Mouse (Mus musculus): ENCODE measurements at regions not wholly inside any gene's neighbourhood (a gene's known extent, or its start where the extent isn't known, plus 50 kb on each side); places are given as distances from the start of the nearest gene placed in this dataset.

GRCm38 (mm10) chr17:80891656-80892055, 52.8 kb upstream of the Tmem178 start:
- no peaks in the 10 kb centered on the region for H3K36me3 ChIP-seq
- 71% methylated on average over 5 of the region's 5 CpGs for WGBS
- no peak overlapping the region for H3K4me2 ChIP-seq
- H3K4me3 ChIP-seq (replicated peaks) = no peak overlapping the region
- H3K9ac ChIP-seq (replicated peaks) = no peak overlapping the region
- no peak for ATAC-seq (ENCODE audit: insufficient number of reproducible peaks, insufficient read depth, low FRiP score, low TSS enrichment, low read depth)
- H3K4me1 ChIP-seq (replicated peaks) = peaks cover 16% of the 10 kb centered on the region
- no peaks in the 10 kb centered on the region for H3K9me3 ChIP-seq
- no peak overlapping the region for H3K27ac ChIP-seq
- no peaks in the 10 kb centered on the region for H3K27me3 ChIP-seq

DNA sequence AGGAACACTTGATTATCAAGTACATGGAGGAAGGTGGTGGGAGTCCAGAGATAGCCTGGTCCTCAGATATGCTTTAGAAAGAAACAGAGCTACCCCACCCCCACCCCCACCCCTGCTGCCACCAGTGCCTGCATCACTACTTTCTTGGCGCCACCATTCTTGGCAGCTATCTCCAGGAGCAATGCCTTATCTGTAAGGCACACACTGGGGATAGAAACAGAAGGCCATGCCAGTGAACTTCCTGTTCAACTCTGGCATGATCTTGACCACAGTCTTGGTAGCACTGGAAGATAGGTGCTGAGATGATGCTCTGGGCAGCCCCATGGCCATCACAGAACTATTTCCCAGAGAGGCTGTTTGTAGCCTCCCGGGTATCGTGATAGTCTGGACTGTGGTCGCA, 55.3 kb upstream of the Tmem178 start:
- no peak overlapping the region; the same call in 1 of the 2 replicates for H3K27ac ChIP-seq
- WGBS = 93% methylated on average over 4 of the region's 4 CpGs
- H3K4me3 ChIP-seq (replicated peaks) = no peak overlapping the region
- peaks cover 30% of the 10 kb centered on the region for H3K4me1 ChIP-seq (replicated peaks)
- H3K9ac ChIP-seq (replicated peaks) = no peak overlapping the region
- H3K4me2 ChIP-seq = no peak overlapping the region
- H3K27me3 ChIP-seq = no peaks in the 10 kb centered on the region
- no peak for ATAC-seq (ENCODE audit: insufficient number of reproducible peaks, insufficient read depth, low FRiP score, low TSS enrichment, low read depth)
- no peaks in the 10 kb centered on the region for H3K36me3 ChIP-seq
- no peaks in the 10 kb centered on the region for H3K9me3 ChIP-seq

DNA sequence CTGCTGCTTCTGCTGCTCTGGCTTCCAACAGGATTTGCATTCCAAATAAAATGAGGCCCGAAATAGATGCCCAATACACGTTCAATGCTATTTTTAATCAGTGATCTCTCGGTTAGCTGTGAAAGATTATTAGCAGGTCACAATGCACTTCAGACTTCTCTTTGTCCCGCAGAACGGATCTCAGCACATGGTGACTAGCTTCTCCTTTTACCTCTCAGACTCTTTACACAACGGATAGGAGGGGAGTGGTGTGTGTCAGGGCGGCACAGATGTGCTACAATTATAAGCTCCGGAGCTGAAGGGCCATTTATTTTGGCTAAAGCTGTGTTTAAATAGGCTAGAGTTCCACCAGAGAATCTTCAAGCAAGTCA, 56.7 kb upstream of the Tmem178 start:
- peaks cover 30% of the 10 kb centered on the region for H3K4me1 ChIP-seq (replicated peaks)
- WGBS = 3% methylated on average over 8 of the region's 8 CpGs
- peak overlapping the region; percentile 90 for H3K27ac ChIP-seq
- no peaks in the 10 kb centered on the region for H3K36me3 ChIP-seq
- H3K9me3 ChIP-seq = no peaks in the 10 kb centered on the region
- H3K27me3 ChIP-seq = no peaks in the 10 kb centered on the region
- no peak overlapping the region for H3K9ac ChIP-seq (replicated peaks)
- ATAC-seq (ENCODE audit: insufficient number of reproducible peaks, insufficient read depth, low FRiP score, low TSS enrichment, low read depth) = peak; percentile 40; the same call in 1 of the 2 replicates
- peak overlapping the region; percentile 47 for H3K4me2 ChIP-seq
- H3K4me3 ChIP-seq (replicated peaks) = peak overlapping the region; percentile 11; the same call in 1 of the 2 replicates

DNA sequence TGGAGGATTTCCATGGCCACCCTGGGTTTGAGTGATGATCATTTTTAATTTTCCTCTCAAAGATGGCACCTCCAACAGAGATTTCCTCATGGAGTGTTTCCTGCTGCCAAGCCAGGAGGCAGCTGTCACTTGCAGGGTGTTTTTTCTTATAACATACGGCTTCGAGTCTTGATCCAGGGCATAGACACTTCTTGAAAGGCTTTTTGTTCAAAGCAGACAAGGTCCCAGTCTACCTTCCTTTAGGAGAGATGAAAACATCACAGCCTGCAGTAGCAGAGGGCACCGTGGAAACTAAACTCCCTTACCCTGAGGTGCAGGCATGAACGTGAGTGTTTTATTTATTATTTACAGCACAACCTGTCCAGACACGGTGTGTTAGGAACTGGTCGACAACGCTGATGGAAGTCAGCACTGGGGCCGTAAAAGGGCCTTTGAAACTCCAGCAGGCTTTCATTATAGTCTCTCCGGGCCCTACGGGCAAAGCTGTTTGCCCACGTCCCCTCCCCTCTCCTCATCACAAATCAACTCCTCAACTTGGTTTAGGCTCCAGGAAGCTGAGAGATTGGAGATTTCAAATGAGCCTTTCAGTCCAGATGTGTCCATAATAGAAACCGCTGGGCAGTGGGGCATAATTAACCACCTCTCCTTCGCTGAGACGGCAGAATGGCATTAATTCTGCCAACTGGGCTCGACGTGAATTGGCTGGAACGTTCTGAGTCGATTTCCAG, 57.2 kb upstream of the Tmem178 start:
- Histone ChIP-seq H3K4me2 (peak overlapping the region; percentile 47), H3K36me3 (no peaks in the 10 kb centered on the region), H3K9ac (replicated peaks) (no peak overlapping the region), H3K4me1 (replicated peaks) (peaks cover 30% of the 10 kb centered on the region), H3K9me3 (no peaks in the 10 kb centered on the region), H3K4me3 (replicated peaks) (0 out of 2 replicates have a peak overlapping the region, but pooled peaks have one; percentile 11), H3K27ac (peak overlapping the region; percentile 90), H3K27me3 (no peaks in the 10 kb centered on the region)
- 3% methylated on average over 18 of the region's 18 CpGs for WGBS
- peak; percentile 85 for ATAC-seq (ENCODE audit: insufficient number of reproducible peaks, insufficient read depth, low FRiP score, low TSS enrichment, low read depth)

GRCm38 (mm10) chr17:80886211-80886701, 58.2 kb upstream of the Tmem178 start:
- Histone ChIP-seq H3K9ac (replicated peaks) (no peak overlapping the region), H3K4me2 (no peak overlapping the region), H3K9me3 (no peaks in the 10 kb centered on the region), H3K36me3 (no peaks in the 10 kb centered on the region), H3K4me1 (replicated peaks) (peaks cover 30% of the 10 kb centered on the region), H3K27ac (peak overlapping the region; percentile 90), H3K4me3 (replicated peaks) (no peak overlapping the region), H3K27me3 (no peaks in the 10 kb centered on the region)
- no peak for ATAC-seq (ENCODE audit: insufficient number of reproducible peaks, insufficient read depth, low FRiP score, low TSS enrichment, low read depth)
- 37% methylated on average over 3 of the region's 3 CpGs for whole genome bisulfite sequencing

DNA sequence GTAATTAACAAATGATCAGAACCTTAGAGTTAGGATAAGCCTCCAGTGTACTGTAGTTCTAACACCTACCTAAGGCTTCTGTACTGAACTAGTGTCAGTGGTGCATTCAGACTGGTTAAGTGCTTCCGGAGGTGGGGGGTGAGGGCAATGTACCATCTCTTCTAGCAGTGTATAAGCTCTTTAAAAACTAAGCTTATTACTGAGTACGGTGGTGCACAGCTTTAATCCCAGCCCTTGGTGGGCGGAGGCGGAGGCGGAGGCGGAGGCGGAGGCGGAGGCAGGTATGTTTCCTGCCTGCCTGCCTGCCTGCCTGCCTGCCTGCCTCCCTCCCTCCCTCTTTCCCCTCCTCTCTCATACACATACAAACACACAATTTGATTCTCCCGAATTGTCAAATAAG, 58.7 kb upstream of the Tmem178 start:
- 72% methylated on average over 9 of the region's 9 CpGs for WGBS
- peak overlapping the region; percentile 45; the same call in 1 of the 2 replicates for H3K27ac ChIP-seq

GRCm38 (mm10) chr17:80884886-80885285, 59.5 kb upstream of the Tmem178 start:
- H3K9me3 ChIP-seq = no peaks in the 10 kb centered on the region
- no peak overlapping the region for H3K9ac ChIP-seq (replicated peaks)
- no peak for ATAC-seq (ENCODE audit: insufficient number of reproducible peaks, insufficient read depth, low FRiP score, low TSS enrichment, low read depth)
- WGBS = 58% methylated on average over 2 of the region's 2 CpGs
- H3K4me2 ChIP-seq = no peak overlapping the region
- no peaks in the 10 kb centered on the region for H3K27me3 ChIP-seq
- no peaks in the 10 kb centered on the region for H3K36me3 ChIP-seq
- H3K4me3 ChIP-seq (replicated peaks) = no peak overlapping the region
- H3K4me1 ChIP-seq (replicated peaks) = peaks cover 30% of the 10 kb centered on the region
- no peak overlapping the region for H3K27ac ChIP-seq

More for the DNA sequence above, 58.7 kb upstream of the Tmem178 start:
- ATAC-seq (ENCODE audit: insufficient number of reproducible peaks, insufficient read depth, low FRiP score, low TSS enrichment, low read depth) = no peak
- Histone ChIP-seq H3K9me3 (no peaks in the 10 kb centered on the region), H3K9ac (replicated peaks) (no peak overlapping the region), H3K4me1 (replicated peaks) (peaks cover 30% of the 10 kb centered on the region), H3K27me3 (no peaks in the 10 kb centered on the region), H3K4me3 (replicated peaks) (no peak overlapping the region), H3K4me2 (no peak overlapping the region), H3K36me3 (no peaks in the 10 kb centered on the region)

GRCm38 (mm10) chr17:80882476-80882875, 62.0 kb upstream of the Tmem178 start:
- Histone ChIP-seq H3K27me3 (no peaks in the 10 kb centered on the region), H3K4me1 (replicated peaks) (peaks cover 21% of the 10 kb centered on the region), H3K4me3 (replicated peaks) (no peak overlapping the region), H3K9me3 (no peaks in the 10 kb centered on the region), H3K9ac (replicated peaks) (no peak overlapping the region), H3K4me2 (no peak overlapping the region), H3K36me3 (no peaks in the 10 kb centered on the region), H3K27ac (no peak overlapping the region)
- ATAC-seq (ENCODE audit: insufficient number of reproducible peaks, insufficient read depth, low FRiP score, low TSS enrichment, low read depth) = no peak
- 88% methylated on average over 3 of the region's 3 CpGs for WGBS

GRCm38 (mm10) chr17:80880325-80880724, 64.1 kb upstream of the Tmem178 start:
- Histone ChIP-seq H3K4me2 (no peak overlapping the region), H3K27ac (no peak overlapping the region), H3K9ac (replicated peaks) (no peak overlapping the region), H3K9me3 (no peaks in the 10 kb centered on the region), H3K4me1 (replicated peaks) (peaks cover 4% of the 10 kb centered on the region), H3K4me3 (replicated peaks) (no peak overlapping the region), H3K27me3 (no peaks in the 10 kb centered on the region), H3K36me3 (no peaks in the 10 kb centered on the region)
- 63% methylated on average over 4 of the region's 4 CpGs for WGBS
- ATAC-seq (ENCODE audit: insufficient number of reproducible peaks, insufficient read depth, low FRiP score, low TSS enrichment, low read depth) = no peak

DNA sequence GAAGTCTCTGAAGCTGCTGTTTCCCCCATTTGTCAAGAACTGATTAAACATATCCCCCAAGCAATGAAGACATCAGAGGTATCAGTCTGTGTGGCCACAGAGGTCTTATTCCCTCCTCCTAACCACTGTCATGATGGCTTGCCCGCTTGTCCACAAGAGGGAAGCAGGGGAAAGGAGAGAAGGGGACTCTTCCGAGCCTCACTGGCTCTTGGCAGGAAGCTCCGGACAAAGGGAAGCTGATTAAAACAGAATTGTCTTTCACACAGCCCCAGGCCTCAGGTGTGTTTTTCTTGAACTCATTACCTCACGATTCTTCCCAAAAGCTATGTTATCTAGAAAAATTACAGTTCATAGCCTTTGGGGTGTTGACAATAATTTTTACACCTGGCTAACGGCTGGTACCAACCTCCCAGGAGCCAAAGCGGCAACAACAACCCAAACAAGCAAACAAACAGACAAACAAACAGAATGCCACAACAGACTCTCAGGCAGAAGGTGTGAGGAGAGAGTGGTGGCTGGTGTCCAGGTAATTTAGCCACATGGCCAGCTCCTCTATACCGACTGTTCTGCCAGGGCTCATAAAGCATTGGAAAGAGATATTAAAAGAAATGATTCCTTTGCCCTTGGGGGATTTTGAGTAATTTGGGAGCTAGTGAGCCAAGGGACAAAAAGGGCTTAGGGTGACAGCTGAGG, 68.9 kb upstream of the Tmem178 start:
- no peaks in the 10 kb centered on the region for H3K27me3 ChIP-seq

GRCm38 (mm10) chr17:80870965-80871364, 73.5 kb upstream of the Tmem178 start:
- 80% methylated on average over 4 of the region's 4 CpGs for WGBS

More for the DNA sequence above, 68.9 kb upstream of the Tmem178 start:
- Histone ChIP-seq H3K9me3 (no peaks in the 10 kb centered on the region), H3K4me3 (replicated peaks) (no peak overlapping the region), H3K36me3 (no peaks in the 10 kb centered on the region), H3K4me1 (replicated peaks) (peaks cover 3% of the 10 kb centered on the region; the same call in 1 of the 2 replicates), H3K9ac (replicated peaks) (no peak overlapping the region), H3K4me2 (no peak overlapping the region), H3K27ac (no peak overlapping the region)
- no peak for ATAC-seq (ENCODE audit: insufficient number of reproducible peaks, insufficient read depth, low FRiP score, low TSS enrichment, low read depth)
- WGBS = 45% methylated on average over 7 of the region's 7 CpGs

More at GRCm38 (mm10) chr17:80870965-80871364, 73.5 kb upstream of the Tmem178 start:
- no peaks in the 10 kb centered on the region for H3K9me3 ChIP-seq
- H3K4me3 ChIP-seq (replicated peaks) = no peak overlapping the region
- H3K36me3 ChIP-seq = no peaks in the 10 kb centered on the region
- no peak overlapping the region for H3K4me2 ChIP-seq
- no peak overlapping the region for H3K27ac ChIP-seq
- no peaks in the 10 kb centered on the region for H3K27me3 ChIP-seq
- H3K9ac ChIP-seq (replicated peaks) = no peak overlapping the region
- no peak for ATAC-seq (ENCODE audit: insufficient number of reproducible peaks, insufficient read depth, low FRiP score, low TSS enrichment, low read depth)
- H3K4me1 ChIP-seq (replicated peaks) = 0 out of 2 replicates have a peak, but pooled peaks cover 3% of the 10 kb centered on the region
